Mouse (Mus musculus) intestine, embryonic 14.5 days (tissue): ENCODE data around the gene OR5BS1P. TPM values are rescaled to one million over a fixed set of nuclear protein-coding genes. Genes with fewer than 3 reads are reported as not detected.
A peak's percentile ranks its signal among the peaks of the same experiment; 100 is the strongest.

ENCODE experiments used
- ATAC-seq: fragments of 200-750 bp; cut with Nextera tagmentation; replicated peaks from 2 replicates; pipeline ENCODE4 v1.8.0; 2017; ENCODE audit warnings: low read depth, moderate number of reproducible peaks, moderate TSS enrichment, moderate library complexity; ENCODE audit not compliant: low FRiP score, low TSS enrichment
- DNase-seq: peaks from one replicate; pipeline ENCODE4 v3.0.0-alpha.2; 2018; ENCODE audit warnings: low spot score
- H3K27ac ChIP-seq: fragments of 300-500 bp; sonication (generic); 2 replicates; pipeline ENCODE4 v1.5.1; 2014; ENCODE audit warnings: low read depth, mild to moderate bottlenecking, control low read depth
- H3K27me3 ChIP-seq: fragments of 300-500 bp; sonication (generic); replicated peaks from 2 replicates; pipeline ENCODE4 v1.6.1; 2014; ENCODE audit warnings: low read length, control low read depth; ENCODE audit not compliant: control insufficient read depth, insufficient read depth
- H3K36me3 ChIP-seq: fragments of 300-500 bp; sonication (generic); 2 replicates; pipeline ENCODE4 v1.6.1; 2014; ENCODE audit warnings: low read length, control low read depth; ENCODE audit not compliant: control insufficient read depth, insufficient read depth
- H3K4me1 ChIP-seq: fragments of 300-500 bp; sonication (generic); replicated peaks from 2 replicates; pipeline ENCODE4 v1.6.1; 2014; ENCODE audit warnings: low read length, control low read depth, mixed read lengths; ENCODE audit not compliant: control insufficient read depth, insufficient read depth
- H3K4me2 ChIP-seq: fragments of 300-500 bp; sonication (generic); 2 replicates; pipeline ENCODE4 v1.6.1; 2014; ENCODE audit warnings: low read length
- H3K4me3 ChIP-seq: fragments of 300-500 bp; sonication (generic); 2 replicates; pipeline ENCODE4 v1.5.1; 2014; ENCODE audit warnings: low read depth, low read length, control low read depth, mixed read lengths
- H3K9ac ChIP-seq: fragments of 300-500 bp; sonication (generic); 2 replicates; pipeline ENCODE4 v1.6.1; 2014; ENCODE audit warnings: mild to moderate bottlenecking, low read length
- H3K9me3 ChIP-seq: fragments of 300-500 bp; sonication (generic); 2 replicates; pipeline ENCODE4 v1.6.1; 2016; ENCODE audit warnings: low read length, control low read depth; ENCODE audit not compliant: control insufficient read depth
- WGBS: fragments of 180-500 bp; shearing (Covaris S2); extraction: QIAGEN DNeasy Blood & Tissue Kit; methylation state at CpG from one replicate; pipeline ENCODE4 v1.1.7; 2014; 5-methylcytosine and 5-hydroxymethylcytosine counted together
- microRNA-seq: library from miRNA; unstranded; fragments of <30 nt; microRNA quantifications from one replicate; pipeline ENCODE4, GENCODE M21; 2016
- polyA plus RNA-seq: library from polyadenylated mRNA; unstranded; fragments of >200 nt; fragmentation: Nextera tagmentation; extraction: Ambion mirVana; gene quantifications from 2 replicates; pipeline ENCODE4 v1.2.1, GENCODE M21; 2014

Gene OR5BS1P
- polyA plus RNA-seq, 1 experiment from 2014 or later: not detected

GRCm38 (mm10) chr15:98521245-98521644 is 51.5 kb downstream of the OR5BS1P start:
- Histone ChIP-seq H3K36me3 (peaks cover 79% of the 10 kb centered on the region), H3K27me3 (no peaks in the 10 kb centered on the region), H3K4me3 (no peak overlapping the region), H3K9ac (no peak overlapping the region), H3K4me1 (no peaks in the 10 kb centered on the region), H3K4me2 (no peak overlapping the region), H3K27ac (no peak overlapping the region), H3K9me3 (no peaks in the 10 kb centered on the region)
- 93% methylated on average over 3 of the region's 3 CpGs for WGBS
- no peak for ATAC-seq
- no peak for DNase-seq

- no peak for DNase-seq
- Histone ChIP-seq H3K9me3 (no peaks in the 10 kb centered on the region), H3K4me2 (no peak overlapping the region), H3K27me3 (no peaks in the 10 kb centered on the region), H3K4me1 (no peaks in the 10 kb centered on the region), H3K9ac (no peak overlapping the region), H3K36me3 (peaks cover 100% of the 10 kb centered on the region), H3K4me3 (no peak overlapping the region), H3K27ac (no peak overlapping the region)
- ATAC-seq: no peak
- 79% methylated on average over 5 of the region's 5 CpGs for WGBS
Observed at GRCm38 (mm10) chr15:98526057-98526456, 56.4 kb downstream of the OR5BS1P start.

- Histone ChIP-seq H3K9ac (no peak overlapping the region), H3K4me1 (0 out of 2 replicates have a peak, but pooled peaks cover 2% of the 10 kb centered on the region), H3K27me3 (no peaks in the 10 kb centered on the region), H3K36me3 (peaks cover 97% of the 10 kb centered on the region), H3K27ac (no peak overlapping the region), H3K9me3 (no peaks in the 10 kb centered on the region), H3K4me2 (no peak overlapping the region), H3K4me3 (no peak overlapping the region)
- ATAC-seq (no peak), DNase-seq (no peak)
- 96% methylated on average over 5 of the region's 5 CpGs for WGBS
Observed at GRCm38 (mm10) chr15:98527056-98527771, 57.5 kb downstream of the OR5BS1P start.

GRCm38 (mm10) chr15:98528066-98528563 is 58.4 kb downstream of the OR5BS1P start:
- Histone ChIP-seq H3K4me1 (peaks cover 7% of the 10 kb centered on the region), H3K27ac (no peak overlapping the region), H3K9me3 (no peaks in the 10 kb centered on the region), H3K36me3 (peaks cover 88% of the 10 kb centered on the region), H3K27me3 (no peaks in the 10 kb centered on the region), H3K4me2 (no peak overlapping the region), H3K4me3 (no peak overlapping the region), H3K9ac (no peak overlapping the region)
- ATAC-seq (no peak), DNase-seq (no peak)
- WGBS: 94% methylated on average over 5 of the region's 5 CpGs

Small RNAs within 50 kb of the gene (microRNA-seq; reads per million reads assigned to microRNA genes)
- gene Mir1291: 0.93 reads per million, percentile 6 among the genes with 10 or more reads in this experiment

Other genes with a start within 250 kb of the OR5BS1P start
- not detected in 2 replicates for gene Gm44579, start 248.9 kb upstream of the OR5BS1P start, polyA plus RNA-seq
- not detected in 2 replicates for gene Olfr287, start 248.8 kb upstream of the OR5BS1P start, polyA plus RNA-seq
- gene Olfr286, start 235.4 kb upstream of the OR5BS1P start, polyA plus RNA-seq: not detected in 2 replicates
- not detected in 2 replicates for gene H1fnt, start 212.6 kb upstream of the OR5BS1P start, polyA plus RNA-seq
- gene Zfp641, start 173.7 kb upstream of the OR5BS1P start, polyA plus RNA-seq: 0.41 and 0.71 TPM in 2 replicates
- not detected in 2 replicates for gene Olfr285, start 152.5 kb upstream of the OR5BS1P start, polyA plus RNA-seq
- not detected in 2 replicates for gene Olfr284, start 128.9 kb upstream of the OR5BS1P start, polyA plus RNA-seq
- gene Olfr283, start 89.0 kb upstream of the OR5BS1P start, polyA plus RNA-seq: not detected in 2 replicates
- not detected in 2 replicates for gene Olfr282, start 38.7 kb upstream of the OR5BS1P start, polyA plus RNA-seq
- not detected in 2 replicates for gene Olfr281, start 17.3 kb upstream of the OR5BS1P start, polyA plus RNA-seq
- 0.57 TPM in 1 of 2 replicates, not detected in the other for gene Lalba, start 12.8 kb downstream of the OR5BS1P start, polyA plus RNA-seq
- gene Olfr279, start 22.5 kb downstream of the OR5BS1P start, polyA plus RNA-seq: not detected in 2 replicates
- 97.3 and 99.7 TPM in 2 replicates for gene Kansl2, start 64.4 kb downstream of the OR5BS1P start, polyA plus RNA-seq
- 48.7 and 52.6 TPM in 2 replicates for gene Ccnt1, start 101.0 kb downstream of the OR5BS1P start, polyA plus RNA-seq
- gene 4930415O20Rik, start 101.1 kb downstream of the OR5BS1P start, polyA plus RNA-seq: 0.35 and 0.59 TPM in 2 replicates
- 19.8 and 21.9 TPM in 2 replicates for gene Adcy6, start 140.2 kb downstream of the OR5BS1P start, polyA plus RNA-seq
- gene Cacnb3, start 160.9 kb downstream of the OR5BS1P start, polyA plus RNA-seq: 31.5 and 34.8 TPM in 2 replicates
- 27.1 TPM in 2 replicates for gene Ddx23, start 193.0 kb downstream of the OR5BS1P start, polyA plus RNA-seq
- gene Rnd1, start 207.6 kb downstream of the OR5BS1P start, polyA plus RNA-seq: 0.83 and 1.0 TPM in 2 replicates
- 0.57 and 1.6 TPM in 2 replicates for gene Ccdc65, start 238.3 kb downstream of the OR5BS1P start, polyA plus RNA-seq